Mouse (Mus musculus): ENCODE measurements around the gene Gm20517. TPM values are rescaled to one million over a fixed set of nuclear protein-coding genes. Genes with fewer than 3 reads are reported as not detected.

The Gm20517 gene
- polyA plus RNA-seq, 1 experiment from 2014 or later: 2.1 TPM

GRCm38 (mm10) chr17:47676581-47676980 lies 65.2 kb downstream of the Gm20517 start:
- Histone ChIP-seq H3K27me3 (ENCODE audit: insufficient read depth, poor library complexity, severe bottlenecking) (peaks cover 27% of the 10 kb centered on the region), H3K36me3 (peaks cover 60% of the 10 kb centered on the region), H3K4me1 (replicated peaks) (peaks cover 32% of the 10 kb centered on the region), H3K9me3 (no peaks in the 10 kb centered on the region), H3K27ac (no peak overlapping the region; the same call in 1 of the 2 replicates), H3K4me3 (no peak overlapping the region)
- DNase-seq (ENCODE audit: low spot score): peak; percentile 77
- 22% methylated on average over 9 of the region's 9 CpGs for WGBS

DNA sequence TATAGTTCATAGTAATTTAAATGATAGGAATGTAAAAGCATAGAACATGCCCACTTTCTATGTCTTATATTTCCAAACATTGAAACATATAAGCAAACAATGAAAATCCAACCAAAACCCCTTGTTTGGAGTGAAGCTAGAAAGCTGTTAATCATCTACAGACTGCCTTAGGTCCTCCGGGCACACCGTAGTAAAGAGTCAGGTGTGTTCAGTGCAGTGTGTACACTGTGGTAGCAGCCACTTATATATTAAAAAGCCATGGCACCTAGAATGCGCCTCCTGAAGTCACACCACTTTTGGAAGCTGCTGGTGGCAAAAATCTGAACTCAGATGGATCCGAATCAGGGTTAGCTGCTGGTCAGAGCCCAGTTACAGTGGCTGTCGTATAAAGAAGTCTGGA lies 66.8 kb downstream of the Gm20517 start:
- H3K27ac ChIP-seq: no peak overlapping the region
- H3K9me3 ChIP-seq: no peaks in the 10 kb centered on the region
- WGBS: 91% methylated on average over 5 of the region's 5 CpGs
- peaks cover 11% of the 10 kb centered on the region for H3K27me3 ChIP-seq (ENCODE audit: insufficient read depth, poor library complexity, severe bottlenecking)
- DNase-seq (ENCODE audit: low spot score): no peak
- no peak overlapping the region for H3K4me3 ChIP-seq
- H3K4me1 ChIP-seq (replicated peaks): peaks cover 16% of the 10 kb centered on the region
- H3K36me3 ChIP-seq: peaks cover 70% of the 10 kb centered on the region

- H3K4me1 ChIP-seq (replicated peaks): peaks cover 11% of the 10 kb centered on the region
- H3K27ac ChIP-seq: no peak overlapping the region
- H3K4me3 ChIP-seq: no peak overlapping the region
- DNase-seq (ENCODE audit: low spot score): no peak
- H3K27me3 ChIP-seq (ENCODE audit: insufficient read depth, poor library complexity, severe bottlenecking): peaks cover 6% of the 10 kb centered on the region; the same call in 1 of the 2 replicates
- no peaks in the 10 kb centered on the region for H3K9me3 ChIP-seq
- H3K36me3 ChIP-seq: peaks cover 73% of the 10 kb centered on the region
- 82% methylated on average over 5 of the region's 5 CpGs for WGBS
Measured at GRCm38 (mm10) chr17:47678702-47679101, 67.3 kb downstream of the Gm20517 start.

- no peaks in the 10 kb centered on the region for H3K27me3 ChIP-seq (ENCODE audit: insufficient read depth, poor library complexity, severe bottlenecking)
- DNase-seq (ENCODE audit: low spot score): no peak
- H3K27ac ChIP-seq: no peak overlapping the region
- no peaks in the 10 kb centered on the region for H3K9me3 ChIP-seq
- H3K36me3 ChIP-seq: peaks cover 85% of the 10 kb centered on the region
- WGBS: 88% methylated on average over 4 of the region's 4 CpGs
- H3K4me1 ChIP-seq (replicated peaks): peaks cover 14% of the 10 kb centered on the region
- no peak overlapping the region for H3K4me3 ChIP-seq
Measured at GRCm38 (mm10) chr17:47682836-47683235, 71.4 kb downstream of the Gm20517 start.

DNA sequence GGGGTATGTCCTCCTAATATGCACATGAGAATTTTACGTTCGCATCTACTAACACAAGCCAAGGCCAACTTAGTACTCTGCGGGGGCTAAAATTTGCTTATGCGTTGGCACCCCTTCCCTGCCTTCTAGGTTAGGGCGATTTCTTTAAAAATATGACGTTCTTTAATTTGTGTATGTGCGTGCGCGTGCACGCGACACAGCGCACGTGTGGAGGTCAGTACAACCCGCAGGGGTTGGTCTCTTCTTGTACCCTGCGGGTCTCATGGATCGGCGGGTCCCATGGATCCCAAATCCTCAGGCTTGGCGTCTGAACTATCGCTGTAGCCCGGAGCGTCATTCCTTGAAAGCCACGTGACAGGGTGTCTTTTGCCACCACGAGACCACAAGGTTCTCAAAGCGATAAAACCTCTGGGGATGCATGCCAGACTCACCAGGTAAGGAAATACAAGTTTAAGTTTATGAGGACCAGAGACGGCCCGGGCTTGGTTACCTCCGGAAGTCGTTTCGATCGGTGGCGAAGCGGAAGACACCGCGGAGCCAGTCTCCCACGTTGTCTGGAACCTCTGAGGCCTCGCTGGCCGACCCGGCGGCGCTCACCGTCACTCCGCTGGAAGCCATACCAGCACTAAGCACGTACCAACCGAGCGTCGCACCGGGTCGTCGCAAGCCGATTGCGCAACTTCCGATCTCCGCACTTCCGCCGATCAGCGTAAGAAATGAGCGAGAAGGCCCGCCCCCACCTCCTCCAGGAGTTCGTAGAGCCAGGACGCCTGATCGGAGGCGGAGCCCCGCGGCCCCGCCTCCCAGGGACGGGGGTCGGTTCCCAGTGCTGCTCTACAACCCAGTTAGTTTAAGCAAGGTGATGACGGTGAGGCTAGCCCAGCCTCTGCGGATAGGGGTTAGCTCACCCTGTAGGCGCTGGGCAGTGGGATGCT lies 76.3 kb downstream of the Gm20517 start:
- H3K4me3 ChIP-seq: peak overlapping the region; percentile 85
- H3K4me1 ChIP-seq (replicated peaks): peaks cover 37% of the 10 kb centered on the region
- peaks cover 40% of the 10 kb centered on the region for H3K36me3 ChIP-seq
- DNase-seq (ENCODE audit: low spot score): peak; percentile 96
- peaks cover 33% of the 10 kb centered on the region for H3K27me3 ChIP-seq (ENCODE audit: insufficient read depth, poor library complexity, severe bottlenecking)
- H3K9me3 ChIP-seq: no peaks in the 10 kb centered on the region
- H3K27ac ChIP-seq: peak overlapping the region; percentile 92
- WGBS: under 1% methylated on average over 70 of the region's 70 CpGs

DNA sequence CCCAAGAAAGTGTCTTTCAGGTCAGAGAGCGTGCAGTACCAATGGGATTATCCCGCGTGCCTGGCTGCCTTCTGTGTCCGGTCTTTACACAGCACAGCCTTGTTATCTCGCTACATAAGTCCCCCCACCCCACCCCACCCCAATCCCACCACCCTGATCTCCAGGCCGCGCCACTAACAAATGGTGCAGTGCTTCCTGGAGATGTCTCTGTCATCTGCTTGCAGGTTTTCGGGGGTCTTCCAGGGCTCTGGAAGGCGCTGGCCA lies 76.9 kb downstream of the Gm20517 start, which contains the start of gene Tomm6:
Gene Tomm6 (minus strand): TSS at position 43 of the 264 bp plus-strand sequence.
- H3K27me3 ChIP-seq (ENCODE audit: insufficient read depth, poor library complexity, severe bottlenecking): peaks cover 39% of the 10 kb centered on the region
- peak within 1 kb of the TSS; percentile 85 for H3K4me3 ChIP-seq
- peaks cover 38% of the 10 kb centered on the region for H3K4me1 ChIP-seq (replicated peaks)
- no peak for DNase-seq (ENCODE audit: low spot score)
- under 1% methylated on average over 9 of the region's 9 CpGs for WGBS
- H3K9me3 ChIP-seq: no peaks in the 10 kb centered on the region
- peak within 1 kb of the TSS; percentile 92 for H3K27ac ChIP-seq
- H3K36me3 ChIP-seq: peaks cover 34% of the 10 kb centered on the region

DNA sequence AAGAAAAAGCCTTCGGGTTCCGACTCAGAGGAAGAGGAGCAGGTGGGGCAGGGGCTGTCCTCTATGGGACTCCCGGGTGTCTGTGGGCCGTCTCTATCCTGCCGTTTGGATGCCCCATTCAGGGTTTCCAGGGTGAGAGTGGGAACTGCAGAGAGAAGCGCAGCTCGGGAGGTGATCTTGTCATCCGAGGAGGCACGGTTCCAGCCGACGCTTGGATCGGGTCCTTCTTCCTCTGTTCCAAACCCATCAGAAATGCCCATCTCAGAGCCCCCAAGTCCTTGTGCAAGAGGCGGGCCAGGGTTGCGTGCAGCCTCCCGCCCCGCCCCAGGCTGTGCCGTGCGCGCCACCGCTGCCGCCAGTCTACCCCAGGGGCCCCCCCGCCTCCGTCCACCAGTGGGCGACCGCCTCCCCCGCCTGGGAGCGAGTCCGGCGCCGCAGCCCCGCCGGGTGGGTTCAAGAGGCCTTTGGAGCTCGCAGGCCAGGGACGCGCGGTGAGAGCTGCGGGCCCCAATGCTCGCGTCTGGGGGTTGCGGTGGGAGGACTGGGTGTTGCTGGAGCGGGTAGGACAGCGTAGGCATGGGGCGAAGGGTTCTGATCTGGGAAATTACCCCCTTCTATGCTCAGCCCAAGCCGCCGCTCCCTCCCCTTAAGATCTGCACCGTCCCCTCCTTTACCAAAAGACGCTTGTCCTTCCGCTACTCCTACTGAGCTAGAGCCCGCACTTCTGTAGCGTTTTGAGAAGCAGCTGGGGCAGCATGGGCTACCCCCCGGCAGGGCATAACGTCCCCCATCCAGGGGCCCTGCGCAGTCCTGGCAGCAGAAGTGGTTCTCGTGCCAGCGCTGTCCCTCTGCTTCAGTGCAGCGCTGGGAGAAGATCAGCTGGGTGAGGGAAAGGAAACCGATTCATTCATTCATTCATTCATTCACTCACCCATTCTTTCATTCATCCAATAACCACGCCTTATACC lies 77.5 kb downstream of the Gm20517 start, which contains the start of gene Frs3:
Gene Frs3 (plus strand): TSS at position 423 of the 968 bp plus-strand sequence.
- peak; percentile 74 for DNase-seq (ENCODE audit: low spot score)
- Histone ChIP-seq H3K4me1 (replicated peaks) (peaks cover 44% of the 10 kb centered on the region), H3K27me3 (ENCODE audit: insufficient read depth, poor library complexity, severe bottlenecking) (peaks cover 46% of the 10 kb centered on the region), H3K4me3 (peak within 1 kb of the TSS; percentile 85), H3K27ac (peak within 1 kb of the TSS; percentile 92), H3K36me3 (peaks cover 28% of the 10 kb centered on the region), H3K9me3 (no peaks in the 10 kb centered on the region)
- WGBS: under 1% methylated on average over 58 of the region's 58 CpGs

DNA sequence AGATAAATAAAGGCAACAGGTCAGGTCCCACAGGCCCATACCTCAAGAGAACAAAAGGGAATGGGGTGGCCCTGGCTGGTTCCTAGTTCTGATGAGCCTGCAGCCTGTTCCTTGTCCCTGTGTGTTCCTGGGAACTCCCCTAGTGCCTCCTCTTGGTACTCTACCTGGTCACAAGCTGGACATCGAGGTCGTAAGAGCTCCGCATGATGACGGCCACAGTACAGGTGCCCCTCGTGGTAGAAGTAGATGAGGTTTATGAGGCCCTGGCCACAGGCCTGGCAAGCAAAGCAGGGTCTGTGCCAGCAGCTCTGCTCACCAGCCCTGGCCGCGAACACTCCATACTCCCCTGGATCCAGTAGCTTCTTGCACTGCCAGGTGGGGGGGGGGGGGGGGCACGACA lies 78.5 kb downstream of the Gm20517 start:
- Histone ChIP-seq H3K9me3 (no peaks in the 10 kb centered on the region), H3K4me1 (replicated peaks) (peaks cover 52% of the 10 kb centered on the region), H3K27me3 (ENCODE audit: insufficient read depth, poor library complexity, severe bottlenecking) (peaks cover 47% of the 10 kb centered on the region), H3K4me3 (peak overlapping the region; percentile 85), H3K27ac (no peak overlapping the region), H3K36me3 (peaks cover 18% of the 10 kb centered on the region)
- DNase-seq (ENCODE audit: low spot score): no peak
- 86% methylated on average over 8 of the region's 8 CpGs for WGBS

- Histone ChIP-seq H3K27me3 (ENCODE audit: insufficient read depth, poor library complexity, severe bottlenecking) (peaks cover 51% of the 10 kb centered on the region), H3K27ac (no peak overlapping the region), H3K4me1 (replicated peaks) (peaks cover 54% of the 10 kb centered on the region), H3K4me3 (no peak overlapping the region), H3K36me3 (peaks cover under 1% of the 10 kb centered on the region; the same call in 1 of the 2 replicates), H3K9me3 (no peaks in the 10 kb centered on the region)
- no peak for DNase-seq (ENCODE audit: low spot score)
- WGBS: 94% methylated on average over 3 of the region's 3 CpGs
Measured at GRCm38 (mm10) chr17:47691650-47692049, 80.3 kb downstream of the Gm20517 start.

- H3K36me3 ChIP-seq: peaks cover 12% of the 10 kb centered on the region; the same call in 1 of the 2 replicates
- H3K27ac ChIP-seq: peak overlapping the region; percentile 94
- H3K27me3 ChIP-seq (ENCODE audit: insufficient read depth, poor library complexity, severe bottlenecking): peaks cover 51% of the 10 kb centered on the region
- peaks cover 41% of the 10 kb centered on the region for H3K4me1 ChIP-seq (replicated peaks)
- 35% methylated on average over 13 of the region's 13 CpGs for WGBS
- H3K4me3 ChIP-seq: peak overlapping the region; percentile 78
- DNase-seq (ENCODE audit: low spot score): no peak
- no peaks in the 10 kb centered on the region for H3K9me3 ChIP-seq
Measured at GRCm38 (mm10) chr17:47693671-47694441, 82.5 kb downstream of the Gm20517 start.

DNA sequence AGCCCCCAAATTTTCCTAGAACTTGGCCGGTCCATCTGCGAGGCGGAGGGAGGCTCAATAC lies 82.9 kb downstream of the Gm20517 start, which contains the start of gene Gm21981:
Gene Gm21981 (minus strand): TSS at position 14 of the 61 bp plus-strand sequence.
- WGBS: 2% methylated on average over 3 of the region's 3 CpGs
- H3K36me3 ChIP-seq: peaks cover 16% of the 10 kb centered on the region; the same call in 1 of the 2 replicates
- H3K4me1 ChIP-seq (replicated peaks): peaks cover 37% of the 10 kb centered on the region
- peak within 1 kb of the TSS; percentile 78 for H3K4me3 ChIP-seq
- H3K27me3 ChIP-seq (ENCODE audit: insufficient read depth, poor library complexity, severe bottlenecking): peaks cover 51% of the 10 kb centered on the region
- H3K9me3 ChIP-seq: no peaks in the 10 kb centered on the region
- DNase-seq (ENCODE audit: low spot score): no peak
- peak within 1 kb of the TSS; percentile 94 for H3K27ac ChIP-seq

- H3K4me3 ChIP-seq: peak within 1 kb of the TSS; percentile 78
- WGBS: under 1% methylated on average over 82 of the region's 82 CpGs
- peak within 1 kb of the TSS; percentile 94 for H3K27ac ChIP-seq
- H3K27me3 ChIP-seq (ENCODE audit: insufficient read depth, poor library complexity, severe bottlenecking): peaks cover 47% of the 10 kb centered on the region
- DNase-seq (ENCODE audit: low spot score): peak; percentile 99
- H3K36me3 ChIP-seq: peaks cover 21% of the 10 kb centered on the region
- H3K4me1 ChIP-seq (replicated peaks): peaks cover 33% of the 10 kb centered on the region
- no peaks in the 10 kb centered on the region for H3K9me3 ChIP-seq
Measured at GRCm38 (mm10) chr17:47694503-47695336, 83.3 kb downstream of the Gm20517 start, which contains the start of gene Prickle4. Gene Prickle4, minus strand, starts transcription at chr17:47694736.
